Mouse (Mus musculus) small intestine, adult 2 months (tissue): Measurements from ENCODE around the gene Id3. TPM values are rescaled to one million over a fixed set of nuclear protein-coding genes. Genes with fewer than 3 reads are reported as not detected.

Experiments used
- H3K27ac ChIP-seq: fragments of 200-500 bp; 2 replicates; pipeline ENCODE4 v1.5.1; 2012; ENCODE audit warnings: low read depth, low read length, control low read depth, inconsistent platforms; ENCODE audit not compliant: insufficient read depth
- H3K27me3 ChIP-seq: fragments of 200-500 bp; 2 replicates; pipeline ENCODE4 v1.6.1; 2012; ENCODE audit warnings: mild to moderate bottlenecking, moderate library complexity, low read length, inconsistent platforms; ENCODE audit not compliant: control insufficient read depth, insufficient read depth
- H3K36me3 ChIP-seq: fragments of 200-500 bp; 2 replicates; pipeline ENCODE4 v1.6.1; 2012; ENCODE audit warnings: mild to moderate bottlenecking, low read length, control low read depth, inconsistent platforms; ENCODE audit not compliant: control insufficient read depth, insufficient read depth
- H3K4me1 ChIP-seq: fragments of 200-500 bp; 2 replicates; pipeline ENCODE4 v1.6.1; 2012; ENCODE audit warnings: low read length, inconsistent platforms, mixed read lengths; ENCODE audit not compliant: control insufficient read depth, insufficient read depth, insufficient read length
- H3K4me3 ChIP-seq: fragments of 200-500 bp; 2 replicates; pipeline ENCODE4 v1.5.1; 2012; ENCODE audit warnings: low read depth, mild to moderate bottlenecking, control low read depth, inconsistent platforms, low read length, moderate library complexity
- CTCF ChIP-seq: fragments of 200-500 bp; IDR thresholded peaks from 2 replicates; pipeline ENCODE4 v1.5.1; 2012; ENCODE audit warnings: low read depth, mild to moderate bottlenecking, control low read depth, inconsistent platforms, low read length, moderate library complexity, mixed read lengths; ENCODE audit not compliant: insufficient replicate concordance, insufficient read length; ENCODE audit errors: extremely low read depth
- POLR2A ChIP-seq: fragments of 200-500 bp; IDR thresholded peaks from 2 replicates; pipeline ENCODE4 v1.6.1; 2012; ENCODE audit warnings: low read depth, mild to moderate bottlenecking, control low read depth, inconsistent platforms, low read length, moderate library complexity
- WGBS: fragments of 180-500 bp; shearing (Covaris S2); methylation state at CpG from one replicate; pipeline ENCODE4 v1.1.7; 2018; 5-methylcytosine and 5-hydroxymethylcytosine counted together
- polyA plus RNA-seq: library from polyadenylated mRNA; depleted of rRNA; stranded (reverse); fragments of >200 nt; gene quantifications from 2 replicates; pipeline ENCODE4 v1.2.3, GENCODE M21; 2012

Gene Id3
- polyA plus RNA-seq, 1 experiment: 519 TPM

- no peaks in the 10 kb centered on the region for H3K27me3 ChIP-seq
- H3K4me1 ChIP-seq: peaks cover 18% of the 10 kb centered on the region
- peak overlapping the region; percentile 91 for H3K27ac ChIP-seq
- 93% methylated on average over 2 of the region's 2 CpGs for WGBS
- H3K36me3 ChIP-seq: peaks cover 10% of the 10 kb centered on the region
- H3K4me3 ChIP-seq: no peak overlapping the region
- TF ChIP-seq CTCF: no peak
- TF ChIP-seq POLR2A: no peak
These were observed 5.7 kb downstream of the Id3 start for GRCm38 (mm10) chr4:136149045-136149379.

DNA sequence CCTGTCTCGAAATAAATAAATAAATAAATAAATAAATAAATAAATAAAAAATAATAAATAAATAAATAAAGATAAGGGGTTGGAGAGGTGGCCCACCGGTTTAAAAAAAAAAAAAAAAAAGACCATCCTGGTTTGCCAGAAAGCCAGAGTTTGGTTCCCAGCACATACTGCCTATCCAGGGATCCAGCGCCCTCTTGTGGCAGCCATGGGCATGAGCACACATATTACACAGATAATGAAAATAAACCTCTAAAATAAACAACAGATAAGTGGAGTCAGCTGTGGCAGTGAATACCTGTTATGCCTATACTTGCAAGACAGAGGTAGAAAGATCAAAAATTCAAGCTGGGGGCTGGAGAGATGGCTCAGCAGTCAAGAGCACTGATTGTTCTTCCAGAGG is 6.4 kb downstream of the Id3 start:
- H3K27ac ChIP-seq: no peak overlapping the region
- H3K27me3 ChIP-seq: no peaks in the 10 kb centered on the region
- H3K4me1 ChIP-seq: peaks cover 18% of the 10 kb centered on the region
- no peak overlapping the region for H3K4me3 ChIP-seq
- peak; percentile 91; the same call in 1 of the 2 replicates for TF ChIP-seq CTCF
- TF ChIP-seq POLR2A: no peak
- WGBS: 43% methylated on average over 3 of the region's 3 CpGs
- H3K36me3 ChIP-seq: peaks cover 10% of the 10 kb centered on the region

GRCm38 (mm10) chr4:136150596-136150995 is 7.3 kb downstream of the Id3 start:
- 88% methylated on average over 4 of the region's 4 CpGs for WGBS
- Histone ChIP-seq H3K36me3 (peaks cover 2% of the 10 kb centered on the region), H3K4me3 (no peak overlapping the region), H3K4me1 (peaks cover 18% of the 10 kb centered on the region), H3K27me3 (no peaks in the 10 kb centered on the region), H3K27ac (no peak overlapping the region)
- TF ChIP-seq POLR2A (no peak), CTCF (no peak)

GRCm38 (mm10) chr4:136152821-136153220 is 9.5 kb downstream of the Id3 start:
- WGBS: 81% methylated on average over 4 of the region's 4 CpGs
- Histone ChIP-seq H3K27ac (no peak overlapping the region), H3K4me1 (peaks cover 10% of the 10 kb centered on the region), H3K27me3 (no peaks in the 10 kb centered on the region), H3K4me3 (no peak overlapping the region), H3K36me3 (no peaks in the 10 kb centered on the region)
- TF ChIP-seq POLR2A (no peak), CTCF (peak; percentile 19; the same call in 1 of the 2 replicates)

GRCm38 (mm10) chr4:136154462-136154861 is 11.2 kb downstream of the Id3 start:
- no peak overlapping the region for H3K27ac ChIP-seq
- H3K36me3 ChIP-seq: no peaks in the 10 kb centered on the region
- no peaks in the 10 kb centered on the region for H3K27me3 ChIP-seq
- WGBS: 68% methylated on average over 9 of the region's 9 CpGs
- no peak overlapping the region for H3K4me3 ChIP-seq
- H3K4me1 ChIP-seq: no peaks in the 10 kb centered on the region
- no peak for TF ChIP-seq POLR2A
- no peak for TF ChIP-seq CTCF

- 75% methylated on average over 6 of the region's 6 CpGs for WGBS
These were observed 15.2 kb downstream of the Id3 start for GRCm38 (mm10) chr4:136158498-136158897.

GRCm38 (mm10) chr4:136159802-136160397 is 16.6 kb downstream of the Id3 start:
- Histone ChIP-seq H3K27ac (no peak overlapping the region), H3K4me3 (no peak overlapping the region), H3K36me3 (no peaks in the 10 kb centered on the region), H3K27me3 (no peaks in the 10 kb centered on the region), H3K4me1 (no peaks in the 10 kb centered on the region)
- TF ChIP-seq POLR2A (no peak), CTCF (peak; percentile 93; the same call in 1 of the 2 replicates)
- WGBS: 31% methylated on average over 5 of the region's 5 CpGs

More at GRCm38 (mm10) chr4:136158498-136158897, 15.2 kb downstream of the Id3 start:
- H3K27ac ChIP-seq: no peak overlapping the region
- H3K36me3 ChIP-seq: no peaks in the 10 kb centered on the region
- H3K4me1 ChIP-seq: no peaks in the 10 kb centered on the region
- no peaks in the 10 kb centered on the region for H3K27me3 ChIP-seq
- H3K4me3 ChIP-seq: no peak overlapping the region
- TF ChIP-seq CTCF: peak; percentile 19; the same call in 1 of the 2 replicates
- no peak for TF ChIP-seq POLR2A
